Mouse (Mus musculus) cortical plate, adult 2 months (tissue): ENCODE data around the gene Pnpla3.

Experiments used
- CTCF ChIP-seq: fragments of 200-500 bp; IDR thresholded peaks from 2 replicates; pipeline ENCODE4 v1.5.1; 2011; ENCODE audit warnings: mild to moderate bottlenecking, control low read depth, low read length; ENCODE audit not compliant: insufficient read depth; ENCODE audit errors: extremely low read depth
- POLR2A ChIP-seq: fragments of 200-500 bp; IDR thresholded peaks from 2 replicates; pipeline ENCODE4 v1.6.1; 2011; ENCODE audit warnings: mild to moderate bottlenecking, low read length, control low read depth; ENCODE audit not compliant: insufficient read depth; ENCODE audit errors: extremely low read depth

GRCm38 (mm10) chr15:84192058-84192791 is 24.6 kb downstream of the Pnpla3 start, which contains the start of gene Samm50:
- no peak for TF ChIP-seq CTCF
- TF ChIP-seq POLR2A, result peak; percentile 97
